ENCODE assay signal across 7 mouse cellular contexts in genomic region chr7:101421529-101421928, GRCm38 (mm10). TPM values are rescaled to one million over a fixed set of nuclear protein-coding genes. Genes with fewer than 3 reads are reported as not detected.
DNase-seq lines count a peak whose midpoint lies in the region; ATAC-seq and TF ChIP-seq lines count a peak whose summit lies in the region.

Pde2a (plus strand) TSS chr7:101421691.

- no peaks in the 10 kb centered on the region for H3K36me3 ChIP-seq in testis, adult 2 months (ENCODE audit: control insufficient read depth, insufficient read depth, low read length)
- H3K36me3 ChIP-seq in forebrain, embryonic 13.5 days (ENCODE audit: poor library complexity, severe bottlenecking), result no peaks in the 10 kb centered on the region
- no peaks in the 10 kb centered on the region for H3K36me3 ChIP-seq in neural tube, embryonic 14.5 days (ENCODE audit: control insufficient read depth, insufficient read depth, low read length)

- H3K9ac ChIP-seq in forebrain, embryonic 13.5 days, result peak within 1 kb of the TSS; percentile 61
- H3K9ac ChIP-seq in neural tube, embryonic 14.5 days (replicated peaks; ENCODE audit: low read depth, low read length), result peak within 1 kb of the TSS; percentile 50

- no peak for DNase-seq in testis, postnatal 14 days (ENCODE audit: low spot score)
- no peak for DNase-seq in heart, postnatal 4 days
- DNase-seq in left cerebral cortex, postnatal 14 days (ENCODE audit: low spot score in 2 of 2), result peak; percentile 85 to 89
- DNase-seq in urinary bladder, postnatal 14 days (ENCODE audit: low spot score), result no peak

- H3K4me3 ChIP-seq in testis, adult 2 months (ENCODE audit: control insufficient read depth, low read depth, low read length), result peak within 1 kb of the TSS; percentile 71
- peak within 1 kb of the TSS; percentile 31 for H3K4me3 ChIP-seq in forebrain, embryonic 13.5 days
- H3K4me3 ChIP-seq in neural tube, embryonic 14.5 days (ENCODE audit: low read depth, low read length), result peak within 1 kb of the TSS; percentile 21

- peaks cover 11% of the 10 kb centered on the region for H3K4me1 ChIP-seq in testis, adult 2 months (ENCODE audit: control insufficient read depth, insufficient read depth, low read length)
- H3K4me1 ChIP-seq in forebrain, embryonic 13.5 days, result peaks cover 60% of the 10 kb centered on the region
- H3K4me1 ChIP-seq in neural tube, embryonic 14.5 days (ENCODE audit: control insufficient read depth, insufficient read depth, low read length), result no peaks in the 10 kb centered on the region

- H3K27me3 ChIP-seq in testis, adult 2 months (ENCODE audit: control insufficient read depth, insufficient read depth, low read length), result no peaks in the 10 kb centered on the region
- peaks cover 36% of the 10 kb centered on the region for H3K27me3 ChIP-seq in forebrain, embryonic 13.5 days
- 0 out of 2 replicates have a peak, but pooled peaks cover 2% of the 10 kb centered on the region for H3K27me3 ChIP-seq in neural tube, embryonic 14.5 days (ENCODE audit: control insufficient read depth, insufficient read depth, low read length)

- intact Hi-C loops in left cerebral cortex, postnatal 14 days (cut with DNase I), result no loop called here

- no peak for TF ChIP-seq POLR2A in testis, adult 2 months (IDR thresholded peaks at IDR 0.05; ENCODE audit: control insufficient read depth, low read depth, low read length)

- TF ChIP-seq CTCF in testis, adult 2 months (IDR thresholded peaks at IDR 0.05; ENCODE audit: control insufficient read depth, insufficient read depth, insufficient replicate concordance, low read depth, low read length), result no peak

- no peak within 1 kb of the TSS for H3K27ac ChIP-seq in testis, adult 2 months (ENCODE audit: control insufficient read depth, insufficient read depth, low read depth, low read length)
- H3K27ac ChIP-seq in forebrain, embryonic 13.5 days, result peak within 1 kb of the TSS; percentile 49; the same call in 1 of the 2 replicates
- peak within 1 kb of the TSS; percentile 22; the same call in 1 of the 2 replicates for H3K27ac ChIP-seq in neural tube, embryonic 14.5 days (ENCODE audit: low read depth, low read length)

- H3K9me3 ChIP-seq in forebrain, embryonic 13.5 days (replicated peaks), result no peaks in the 10 kb centered on the region
- H3K9me3 ChIP-seq in neural tube, embryonic 14.5 days (ENCODE audit: control insufficient read depth, low read length), result no peaks in the 10 kb centered on the region

- ATAC-seq in forebrain, embryonic 13.5 days, result peak; percentile 82
- ATAC-seq in neural tube, embryonic 14.5 days (ENCODE audit: low read depth), result peak; percentile 76

- H3K4me2 ChIP-seq in forebrain, embryonic 13.5 days, result peak within 1 kb of the TSS; percentile 56
- peak within 1 kb of the TSS; percentile 45 for H3K4me2 ChIP-seq in neural tube, embryonic 14.5 days (ENCODE audit: low read depth, low read length)

- 13% methylated on average over 6 of the region's 6 CpGs for WGBS in forebrain, embryonic 13.5 days
- WGBS in neural tube, embryonic 14.5 days, result 7% methylated on average over 6 of the region's 6 CpGs

RNA-seq across cellular contexts. Expression of gene Pde2a, which starts in this region (rescaled TPM):
- 7.4 and 10.3 TPM in 2 replicates for polyA plus RNA-seq in testis, adult 2 months (2012; rRNA removed)
- 26.2 and 32.2 TPM in 2 replicates for polyA plus RNA-seq in forebrain, embryonic 13.5 days (2015; fragmentation: Nextera tagmentation; extraction: Ambion mirVana)
- total RNA-seq in heart, postnatal 4 days (2021), result 10 to 100 TPM; 42.4 to 42.8 TPM
- total RNA-seq in left cerebral cortex, postnatal 14 days (2021), result 100 to 1,000 TPM; 349 to 363 TPM
- 13.5 and 24.5 TPM in 2 replicates for polyA plus RNA-seq in neural tube, embryonic 14.5 days (2014; fragmentation: Nextera tagmentation; extraction: Ambion mirVana)

Comparison
In these comparisons a context has a peak if more than half of its experiments do, and no peak if none do; other contexts are left out.
1. RNA of gene Pde2a (total RNA-seq): 349 to 363 TPM in left cerebral cortex, postnatal 14 days; 42.4 to 42.8 TPM in heart, postnatal 4 days; every median in the first group is over 4 times any median in the second.
2. H3K4me3 ChIP-seq: peak in every context shown above with its lines; median percentile 71 in testis, adult 2 months; 31 in forebrain, embryonic 13.5 days; 21 in neural tube, embryonic 14.5 days.
3. DNase-seq: peak in left cerebral cortex, postnatal 14 days (2 of 2); none in testis, postnatal 14 days (single experiment), heart, postnatal 4 days (single experiment) and urinary bladder, postnatal 14 days (single experiment).